Mouse (Mus musculus): ENCODE data around the gene Tenm3. TPM values are rescaled to one million over a fixed set of nuclear protein-coding genes. Genes with fewer than 3 reads are reported as not detected.

Gene Tenm3
- total and polyA plus RNA-seq, 3 experiments, result 0.03 to 0.08 (median 0.07) TPM

DNA sequence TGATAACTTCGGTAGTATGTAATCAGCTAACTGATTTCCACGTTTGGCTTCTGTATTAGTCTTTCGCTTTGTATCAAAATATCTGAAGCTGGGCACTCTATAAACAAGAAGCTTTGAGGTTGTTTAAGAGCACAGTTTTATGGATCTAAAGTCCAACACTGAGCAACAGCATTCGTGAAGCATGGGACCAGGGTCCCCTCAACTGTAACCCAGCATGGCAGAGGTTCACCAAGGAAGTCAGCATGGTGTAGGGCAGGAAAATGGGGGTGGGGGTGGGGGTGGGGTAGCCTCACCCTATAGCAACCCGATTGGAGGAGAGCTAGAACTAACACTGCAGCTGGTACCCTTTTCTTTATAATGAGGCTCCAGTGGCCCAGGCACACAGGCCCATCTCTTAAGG lies 206.8 kb downstream of the Tenm3 start:
- H3K79me2 ChIP-seq (replicated peaks; ENCODE audit: control insufficient read depth, extremely low read depth, insufficient read depth, poor library complexity, severe bottlenecking), result no peaks in the 10 kb centered on the region
- dilution Hi-C loops (cut with MboI; ENCODE audit: extremely low pct_ligation_motif_present, extremely low pct_unique_long_range_greater_than_20kb, low sequenced_read_pairs), result no loop called here
- H3K9me3 ChIP-seq (replicated peaks; ENCODE audit: low read length), result peaks cover 59% of the 10 kb centered on the region
- H3K4me3 ChIP-seq (replicated peaks in 1 of 3; ENCODE audit: low read depth in 2 of 3, low read length in 2 of 3, poor library complexity in 1 of 3), result no peak overlapping the region
- H3K4me2 ChIP-seq (ENCODE audit: insufficient read depth, low read depth, poor library complexity, severe bottlenecking), result no peak overlapping the region
- no peak overlapping the region for H3K27ac ChIP-seq (ENCODE audit: insufficient read depth, low read depth)
- in situ Hi-C loops (cut with MboI; ENCODE audit: low pct_ligation_motif_present, low pct_unique_long_range_greater_than_20kb, low sequenced_read_pairs), result no loop called here
- DNase-seq (ENCODE audit: extremely low read depth), result no peak
- H3K4me1 ChIP-seq (ENCODE audit: control insufficient read depth in 1 of 2, insufficient read depth in 2 of 2), result no peaks in the 10 kb centered on the region
- no peak overlapping the region for H3K9ac ChIP-seq (ENCODE audit: insufficient read depth, low read depth)
- no peaks in the 10 kb centered on the region for H3K27me3 ChIP-seq (replicated peaks)
- TF ChIP-seq NRF1 (IDR thresholded peaks at IDR 0.05; ENCODE audit: low read depth, low read length), result no peak
- no peak for TF ChIP-seq BHLHE40 (IDR thresholded peaks at IDR 0.05; ENCODE audit: low read depth, low read length)
- TF ChIP-seq TBP (conservative IDR thresholded peaks at IDR 0.05; ENCODE audit: low read depth, low read length), result no peak
- TF ChIP-seq CTCF (conservative IDR thresholded peaks at IDR 0.05 in 1 of 2, IDR thresholded peaks at IDR 0.05 in 1 of 2; ENCODE audit: low read depth in 2 of 2, low read length in 2 of 2), result no peak
- no peak for TF ChIP-seq UBTF (IDR thresholded peaks at IDR 0.05; ENCODE audit: low read depth, low read length)
- TF ChIP-seq ETS1 (conservative IDR thresholded peaks at IDR 0.05; ENCODE audit: low read depth, low read length), result no peak
- no peak for TF ChIP-seq POLR2A (IDR thresholded peaks at IDR 0.05; ENCODE audit: low read depth, low read length)
- H3K36me3 ChIP-seq (replicated peaks in 1 of 2; ENCODE audit: control insufficient read depth in 1 of 2, insufficient read depth in 1 of 2, low read length in 1 of 2), result no peaks in the 10 kb centered on the region

DNA sequence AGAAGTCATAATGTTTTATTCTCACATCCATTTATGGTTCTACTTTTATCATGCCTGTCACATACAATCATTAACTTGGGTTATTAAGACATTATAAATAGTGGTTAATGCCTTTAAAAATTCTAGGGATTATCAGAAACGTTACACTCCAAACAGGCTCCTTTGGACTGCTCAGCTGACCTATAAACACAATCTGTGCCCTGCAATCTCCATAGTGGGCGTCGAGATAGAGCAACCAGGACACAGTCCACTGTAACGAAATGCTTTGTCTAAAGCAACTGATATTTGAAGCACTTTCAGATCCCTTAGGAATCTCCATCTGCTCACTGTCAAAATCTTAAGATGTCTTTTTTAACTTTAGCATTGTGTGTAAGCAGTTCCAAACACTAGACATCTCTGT lies 207.9 kb downstream of the Tenm3 start:
- H3K36me3 ChIP-seq (replicated peaks in 1 of 2; ENCODE audit: control insufficient read depth in 1 of 2, insufficient read depth in 1 of 2, low read length in 1 of 2), result no peaks in the 10 kb centered on the region
- H3K4me3 ChIP-seq (replicated peaks in 1 of 3; ENCODE audit: low read depth in 2 of 3, low read length in 2 of 3, poor library complexity in 1 of 3), result no peak overlapping the region
- H3K9me3 ChIP-seq (replicated peaks; ENCODE audit: low read length), result peaks cover 59% of the 10 kb centered on the region
- no peak overlapping the region for H3K4me2 ChIP-seq (ENCODE audit: insufficient read depth, low read depth, poor library complexity, severe bottlenecking)
- no peaks in the 10 kb centered on the region for H3K79me2 ChIP-seq (replicated peaks; ENCODE audit: control insufficient read depth, extremely low read depth, insufficient read depth, poor library complexity, severe bottlenecking)
- no peak overlapping the region for H3K9ac ChIP-seq (ENCODE audit: insufficient read depth, low read depth)
- no peaks in the 10 kb centered on the region for H3K27me3 ChIP-seq (replicated peaks)
- TF ChIP-seq NELFE (IDR thresholded peaks at IDR 0.05; ENCODE audit: low read depth, low read length), result no peak
- TF ChIP-seq ZNF384 (IDR thresholded peaks at IDR 0.05; ENCODE audit: low read depth, low read length), result no peak
- TF ChIP-seq POLR2A (IDR thresholded peaks at IDR 0.05; ENCODE audit: low read depth, low read length), result no peak
- no peak for TF ChIP-seq ZC3H11A (IDR thresholded peaks at IDR 0.05; ENCODE audit: low read depth, low read length)
- TF ChIP-seq SMC3 (IDR thresholded peaks at IDR 0.05; ENCODE audit: low read depth, low read length), result no peak
- TF ChIP-seq BHLHE40 (IDR thresholded peaks at IDR 0.05; ENCODE audit: low read depth, low read length), result no peak
- no peak for TF ChIP-seq USF2 (conservative IDR thresholded peaks at IDR 0.05; ENCODE audit: low read depth, low read length)
- no peak for TF ChIP-seq ZMIZ1 (IDR thresholded peaks at IDR 0.05; ENCODE audit: low read depth, low read length)
- TF ChIP-seq CHD1 (IDR thresholded peaks at IDR 0.05; ENCODE audit: low read depth, low read length), result no peak
- TF ChIP-seq TCF12 (IDR thresholded peaks at IDR 0.05; ENCODE audit: low read depth, low read length), result no peak
- no peak for TF ChIP-seq CTCF (conservative IDR thresholded peaks at IDR 0.05 in 1 of 2, IDR thresholded peaks at IDR 0.05 in 1 of 2; ENCODE audit: low read depth in 2 of 2, low read length in 2 of 2)
- TF ChIP-seq NRF1 (IDR thresholded peaks at IDR 0.05; ENCODE audit: low read depth, low read length), result no peak
- TF ChIP-seq EP300 (IDR thresholded peaks at IDR 0.05; ENCODE audit: low read length), result no peak
- TF ChIP-seq MAFK (IDR thresholded peaks at IDR 0.05; ENCODE audit: insufficient replicate concordance, low read length), result no peak
- H3K27ac ChIP-seq (ENCODE audit: insufficient read depth, low read depth), result no peak overlapping the region
- in situ Hi-C loops (cut with MboI; ENCODE audit: low pct_ligation_motif_present, low pct_unique_long_range_greater_than_20kb, low sequenced_read_pairs) (no loop called here), dilution Hi-C loops (cut with MboI; ENCODE audit: extremely low pct_ligation_motif_present, extremely low pct_unique_long_range_greater_than_20kb, low sequenced_read_pairs) (no loop called here)
- no peaks in the 10 kb centered on the region for H3K4me1 ChIP-seq (ENCODE audit: control insufficient read depth in 1 of 2, insufficient read depth in 2 of 2)
- no peak for DNase-seq (ENCODE audit: extremely low read depth)

All from CH12.LX (cell line).